Mouse (Mus musculus) c-Kit-positive CD71-negative TER-119-negative erythroid progenitor cells, embryonic 14.5 days (primary cell): ENCODE results near the gene Zc3h18.

Source experiments
- DNase-seq: peaks from one replicate; pipeline ENCODE4 v3.0.0-alpha.2; 2013; ENCODE audit warnings: low read depth

Gene Zc3h18

DNA sequence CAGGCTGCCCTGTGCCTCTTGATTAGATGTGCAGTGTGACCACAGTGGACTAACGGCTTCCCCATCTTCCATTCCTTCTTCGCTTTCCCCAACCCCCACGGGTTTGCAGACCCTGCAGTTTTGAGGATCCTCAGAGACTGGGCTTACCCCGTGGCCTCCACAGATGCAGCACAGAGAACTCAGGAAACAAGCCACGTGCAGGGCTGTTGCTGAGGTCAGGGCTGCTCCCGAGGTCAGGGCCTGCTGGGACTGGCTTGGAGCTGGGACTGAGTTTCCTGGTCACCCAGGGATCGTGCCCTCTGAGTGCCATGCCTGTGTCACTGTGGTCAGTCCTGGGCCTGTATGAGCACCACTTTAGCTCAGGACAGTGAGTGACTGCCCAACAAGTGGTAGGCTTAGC lies 88.6 kb downstream of the Zc3h18 start:
- DNase-seq, result no peak
